Mouse (Mus musculus): ENCODE measurements around the gene Tipin.

GRCm38 (mm10) chr9:64312128-64312527 lies 30.7 kb downstream of the Tipin start:
- TF ChIP-seq CTCF (conservative IDR thresholded peaks at IDR 0.05 in 1 of 2, IDR thresholded peaks at IDR 0.05 in 1 of 2; ENCODE audit: low read depth in 2 of 2, low read length in 2 of 2) = peak in 1 of 2 experiments; percentile 56; a peak in 2 of 4 replicates
- no peak for TF ChIP-seq TBP (conservative IDR thresholded peaks at IDR 0.05; ENCODE audit: low read depth, low read length)
- no peak for TF ChIP-seq MAX (IDR thresholded peaks at IDR 0.05; ENCODE audit: low read length)
- TF ChIP-seq USF1 (IDR thresholded peaks at IDR 0.05; ENCODE audit: low read depth, low read length) = no peak
- no peak for TF ChIP-seq MAZ (IDR thresholded peaks at IDR 0.05; ENCODE audit: low read depth, low read length)
- TF ChIP-seq POLR2AphosphoS2 (IDR thresholded peaks at IDR 0.05; ENCODE audit: low read depth, low read length) = no peak
- TF ChIP-seq ELF1 (IDR thresholded peaks at IDR 0.05; ENCODE audit: low read depth, low read length) = no peak
- TF ChIP-seq RCOR1 (conservative IDR thresholded peaks at IDR 0.05; ENCODE audit: low read depth, low read length) = no peak
- no peak for TF ChIP-seq BHLHE40 (IDR thresholded peaks at IDR 0.05; ENCODE audit: low read depth, low read length)
- no peak for TF ChIP-seq CHD2 (IDR thresholded peaks at IDR 0.05; ENCODE audit: low read length)

Measured in CH12.LX (cell line).